Mouse (Mus musculus): ENCODE measurements at regions not wholly inside any gene's neighbourhood (a gene's known extent, or its start where the extent isn't known, plus 50 kb on each side); places are given as distances from the start of the nearest gene placed in this dataset.

DNA sequence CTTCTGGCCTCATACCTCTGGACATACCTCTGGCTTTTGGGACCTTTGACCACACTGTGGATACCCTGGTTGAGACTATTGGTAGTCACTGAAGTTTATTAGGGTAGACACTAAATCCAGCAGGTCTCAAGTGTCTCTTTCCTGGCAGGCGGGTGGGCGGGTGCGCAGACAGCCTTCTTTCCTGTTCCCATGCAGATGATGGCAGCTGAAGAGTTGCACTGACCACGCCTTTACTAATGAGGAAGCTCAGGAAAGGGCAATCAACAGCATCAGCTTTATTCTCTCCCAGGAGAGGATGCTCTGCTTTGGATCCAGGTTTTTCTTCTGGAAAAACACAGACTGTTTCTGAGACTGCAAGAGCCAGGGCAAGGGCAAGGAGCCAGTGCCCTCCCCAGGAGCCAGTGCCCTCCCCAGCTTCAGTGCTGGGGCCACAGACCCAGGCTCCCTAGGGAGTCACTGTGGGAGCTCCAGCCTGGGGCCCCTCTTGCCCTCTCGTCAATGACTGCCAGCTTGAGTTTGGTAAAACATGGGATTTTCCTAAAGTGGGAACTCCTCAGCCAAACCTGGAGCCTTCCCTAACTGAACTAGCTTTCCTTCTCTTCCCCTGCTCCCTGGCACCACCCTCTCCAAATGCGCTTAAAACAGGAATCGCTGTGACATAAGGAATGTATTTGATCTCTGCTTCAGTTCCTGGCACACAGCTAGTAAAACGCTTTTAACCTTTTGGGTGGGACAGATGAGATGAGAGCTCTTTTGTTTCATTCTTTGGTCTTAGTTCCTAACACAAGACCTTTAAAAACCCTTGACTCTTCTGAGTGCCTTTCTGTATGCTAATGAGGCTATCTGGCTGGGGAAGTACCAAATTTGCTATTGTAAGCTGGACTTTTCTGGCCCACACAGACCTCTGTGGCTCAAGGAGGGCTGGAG lies 319.6 kb downstream of the 1810013L24Rik start:
- ChIA-PET POLR2A (interaction anchor here (0.6 to 4.9 kb wide), 87 partner anchors 9 to 1319 kb away, joined by 3 to 171 read pairs (median 5); no protein-coding TSS in a partner anchor), CTCF (interaction anchor here in 1 of 4 experiments (0.5 to 1.1 kb wide), 4 partner anchors 10 to 1632 kb away, joined by 3 to 4 read pairs (median 3); no protein-coding TSS in a partner anchor)

DNA sequence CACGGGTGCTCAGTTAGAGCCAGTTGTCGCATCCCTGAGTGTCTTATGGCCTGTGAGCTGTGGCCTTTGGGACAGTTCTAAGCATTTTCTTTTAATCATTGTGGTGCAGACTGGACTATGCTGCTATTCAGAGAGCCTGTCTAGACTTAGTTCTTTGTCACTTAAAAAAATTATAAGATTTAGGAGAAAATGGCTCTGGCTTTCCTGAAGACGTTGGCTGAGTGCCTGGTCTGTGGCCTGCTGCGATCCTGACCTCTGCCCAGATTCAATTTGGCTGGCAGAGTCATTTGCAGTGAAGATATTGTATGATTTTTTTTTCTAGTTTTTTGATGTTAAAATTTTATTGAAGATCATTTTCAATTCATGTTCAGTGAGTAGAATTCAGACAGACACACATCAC lies 322.0 kb downstream of the 1810013L24Rik start:
- CTCF ChIA-PET: no interaction called here
- POLR2A ChIA-PET: interaction anchor here in 2 of 4 experiments (0.7 to 3.0 kb wide), 13 partner anchors 11 to 111 kb away, joined by 3 to 20 read pairs (median 4); no protein-coding TSS in a partner anchor

DNA sequence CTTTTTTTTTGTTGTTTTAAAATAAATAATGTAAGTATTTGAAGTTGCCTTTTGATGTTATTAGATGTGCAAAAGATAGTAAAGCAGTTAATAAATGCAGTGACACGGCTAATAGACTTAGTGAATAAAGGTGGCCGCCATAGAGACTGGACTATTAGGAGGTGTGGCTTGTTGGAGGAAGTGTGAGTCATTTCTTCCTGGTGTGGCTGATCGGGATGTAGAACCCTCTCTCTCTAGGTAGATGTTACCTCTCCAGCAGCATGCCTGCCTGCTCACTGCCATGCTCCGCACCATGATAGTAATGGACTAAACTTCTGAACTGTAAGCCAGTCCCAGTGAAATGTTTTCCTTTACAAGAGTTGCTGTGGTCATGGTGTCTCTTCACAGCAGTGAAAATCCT lies 323.6 kb downstream of the 1810013L24Rik start:
- ChIA-PET CTCF (interaction anchor here in 1 of 4 experiments (1.0 kb wide), 1 partner anchor 144 kb away, joined by 4 read pairs; no protein-coding TSS in a partner anchor), POLR2A (interaction anchor here in 3 of 4 experiments (0.6 to 3.7 kb wide), 22 partner anchors 9 to 602 kb away, joined by 3 to 20 read pairs (median 4); no protein-coding TSS in a partner anchor)

DNA sequence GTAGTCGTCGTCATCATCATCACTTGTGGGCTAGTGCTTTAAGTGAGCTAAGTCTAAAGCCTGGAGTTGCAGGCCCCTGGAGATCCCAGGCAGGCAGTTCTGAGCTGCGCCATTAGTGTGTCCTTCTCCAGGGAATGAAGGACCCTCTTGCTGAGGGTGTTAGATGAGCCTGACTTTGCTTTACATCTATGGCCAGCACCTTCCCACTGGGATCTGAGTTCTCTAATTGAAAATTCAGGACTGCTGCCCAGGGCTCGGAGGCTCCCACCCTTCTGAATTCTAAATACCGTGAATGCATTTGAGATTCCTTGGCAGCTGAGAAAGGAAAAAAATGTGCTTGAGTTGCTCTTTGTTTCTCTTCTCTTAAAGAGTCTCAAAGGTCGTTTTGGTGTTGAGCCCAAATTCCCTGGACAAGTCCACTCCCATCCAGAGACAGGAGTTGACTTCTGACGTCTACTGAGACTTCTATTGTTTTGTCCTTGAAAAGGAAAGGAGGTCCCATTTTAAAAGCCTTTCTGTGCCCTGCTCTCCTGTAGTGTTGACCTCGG lies 335.9 kb downstream of the 1810013L24Rik start:
- CTCF ChIA-PET: no interaction called here
- POLR2A ChIA-PET: interaction anchor here in 2 of 4 experiments (1.2 to 2.1 kb wide), 5 partner anchors 13 to 156 kb away, joined by 3 to 12 read pairs (median 5); no protein-coding TSS in a partner anchor

DNA sequence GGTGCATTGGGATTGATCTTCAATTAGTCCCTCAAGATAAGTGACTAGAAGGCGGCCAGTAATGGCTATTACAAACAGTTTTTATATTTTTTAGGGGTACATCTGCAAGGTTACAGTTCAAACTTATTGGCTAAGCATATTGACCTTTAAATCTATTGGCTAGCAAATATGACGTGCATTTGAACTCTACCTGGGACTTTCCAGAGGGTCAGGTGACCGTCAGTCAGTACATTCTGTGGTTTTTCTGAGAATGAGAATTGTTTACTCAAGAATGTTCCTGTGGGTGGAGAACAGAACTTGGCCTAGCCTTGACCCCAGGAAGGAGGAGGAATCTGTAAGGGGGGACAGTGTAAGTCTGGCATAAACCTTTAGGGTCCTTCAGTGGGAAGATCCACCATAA lies 346.5 kb downstream of the 1810013L24Rik start:
- POLR2A ChIA-PET: no interaction called here
- CTCF ChIA-PET: no interaction called here

DNA sequence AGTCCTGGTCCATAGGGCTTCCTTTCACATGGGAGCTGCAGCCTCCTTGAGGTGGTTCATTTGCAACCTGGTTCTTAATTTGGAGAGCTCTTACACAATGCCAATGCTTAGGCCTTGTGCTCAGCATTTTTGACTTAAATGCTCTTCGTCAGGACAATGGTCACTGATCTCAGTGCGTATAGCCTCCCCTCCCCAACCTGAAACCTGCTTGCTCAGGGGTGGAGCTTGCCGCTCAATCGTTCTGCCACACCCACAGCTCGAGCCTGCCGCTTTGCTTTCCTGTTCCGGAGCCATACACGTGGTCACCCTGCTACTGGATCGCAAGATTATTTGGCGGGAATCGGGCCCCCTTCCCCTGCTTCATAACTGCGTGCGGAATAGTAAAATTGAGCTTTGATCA lies 365.9 kb downstream of the 1810013L24Rik start:
- ChIA-PET CTCF (interaction anchor here in 1 of 4 experiments (0.8 to 1.1 kb wide), 2 partner anchors 187 to 312 kb away, joined by 3 read pairs; no protein-coding TSS in a partner anchor), POLR2A (interaction anchor here in 3 of 4 experiments (0.7 to 3.7 kb wide), 35 partner anchors 8 to 248 kb away, joined by 3 to 20 read pairs (median 3); no protein-coding TSS in a partner anchor)

DNA sequence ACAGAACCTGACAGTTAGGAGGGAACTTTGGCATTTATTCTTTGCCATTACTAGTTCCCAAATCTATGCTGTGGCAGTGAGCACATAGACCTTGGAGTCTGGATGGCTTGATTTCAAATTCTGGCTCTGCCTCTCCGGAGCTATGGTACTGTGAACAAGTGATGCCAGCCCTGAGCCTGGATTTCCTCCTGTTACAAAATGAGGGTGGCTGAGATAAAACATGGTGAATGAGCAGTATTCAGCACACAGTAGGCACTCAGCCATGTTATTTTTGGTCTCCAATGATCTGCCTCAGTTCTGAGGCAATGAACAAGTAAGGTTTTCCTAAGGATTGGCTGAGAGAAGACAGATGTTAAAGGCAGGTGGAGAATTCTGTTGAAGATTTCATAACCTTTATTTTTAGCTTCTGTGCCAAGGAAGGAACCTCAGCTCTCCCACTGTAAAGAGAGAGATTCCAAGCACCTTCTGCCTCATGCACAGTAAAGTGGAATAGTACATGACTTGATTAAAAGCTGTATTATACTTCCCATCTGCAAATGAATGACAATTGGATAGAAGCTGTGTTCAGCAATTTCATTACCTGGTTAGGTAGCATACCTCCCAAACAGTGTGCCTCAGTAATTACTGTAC lies 369.1 kb downstream of the 1810013L24Rik start:
- ChIA-PET POLR2A (interaction anchor here in 1 of 4 experiments (0.9 to 2.1 kb wide), 2 partner anchors 8 to 12 kb away, joined by 3 to 8 read pairs; no protein-coding TSS in a partner anchor), CTCF (no interaction called here)

DNA sequence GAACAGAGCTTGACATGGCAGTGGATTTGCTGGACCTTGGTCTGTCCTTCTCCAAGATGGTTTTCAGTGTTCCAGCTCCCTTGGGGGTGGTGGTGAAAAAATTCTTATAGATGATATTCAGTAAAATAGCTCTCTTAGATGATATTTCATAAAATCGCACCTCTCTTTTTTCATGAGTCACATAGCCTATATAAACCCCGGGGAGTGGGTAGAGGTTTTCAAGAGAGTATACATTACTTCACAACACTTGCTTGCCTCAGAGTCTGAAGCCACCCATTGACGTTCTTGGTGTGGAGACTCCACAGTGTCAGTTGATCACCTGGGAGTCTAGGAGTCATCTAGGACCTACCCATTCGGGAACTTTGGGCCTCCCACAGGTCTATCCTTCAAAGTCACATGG lies 378.7 kb downstream of the 1810013L24Rik start:
- ChIA-PET CTCF (no interaction called here), POLR2A (interaction anchor here in 2 of 4 experiments (1.0 to 3.5 kb wide), 5 partner anchors 13 to 87 kb away, joined by 3 to 20 read pairs (median 3); no protein-coding TSS in a partner anchor)

DNA sequence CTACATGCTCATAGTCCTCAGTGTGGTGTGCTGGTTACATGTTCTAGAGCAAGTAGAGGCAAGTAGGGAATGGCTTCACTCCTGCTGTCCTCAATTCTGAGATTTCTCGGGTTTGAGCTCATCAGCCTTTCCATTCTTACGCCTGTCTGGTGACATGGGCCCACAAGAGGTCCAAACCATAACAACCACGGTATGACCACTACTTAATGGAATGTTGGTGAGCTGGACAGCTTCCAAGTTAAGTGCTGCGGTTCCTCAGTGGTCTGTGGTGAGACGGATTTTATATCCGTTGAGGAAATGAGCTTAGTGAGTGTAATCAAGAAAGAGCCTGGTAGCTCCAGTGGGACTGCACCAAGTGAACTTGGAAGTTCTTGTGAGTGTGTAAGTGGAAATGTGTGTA lies 381.6 kb downstream of the 1810013L24Rik start:
- ChIA-PET CTCF (no interaction called here), POLR2A (interaction anchor here in 2 of 4 experiments (1.0 to 2.3 kb wide), 4 partner anchors 10 to 38 kb away, joined by 3 to 8 read pairs (median 6); no protein-coding TSS in a partner anchor)

DNA sequence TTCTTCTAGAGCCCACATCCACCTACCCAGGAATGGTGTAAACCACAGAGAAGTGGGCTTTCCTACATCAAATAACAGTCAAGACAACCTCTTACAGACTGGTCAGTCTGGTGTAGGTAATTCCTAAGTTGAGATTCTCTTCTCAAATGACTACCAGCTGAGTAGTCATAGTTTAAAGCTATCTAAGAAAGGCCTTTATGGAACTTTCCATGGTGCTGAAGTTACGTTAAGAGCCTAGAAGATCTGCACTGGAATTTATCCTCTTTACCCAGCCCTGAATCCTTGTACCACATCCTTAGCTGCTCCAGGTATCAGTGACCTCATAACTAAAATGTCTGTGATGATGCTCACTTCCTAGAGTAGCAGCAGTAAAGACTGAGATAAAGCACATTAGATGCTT lies 385.2 kb downstream of the 1810013L24Rik start:
- CTCF ChIA-PET: no interaction called here
- POLR2A ChIA-PET: interaction anchor here in 2 of 4 experiments (0.8 to 1.5 kb wide), 4 partner anchors 8 to 1988 kb away, joined by 3 to 5 read pairs (median 4); partner anchors contain the start of gene Rsl1d1 (in 1 of the 2)

DNA sequence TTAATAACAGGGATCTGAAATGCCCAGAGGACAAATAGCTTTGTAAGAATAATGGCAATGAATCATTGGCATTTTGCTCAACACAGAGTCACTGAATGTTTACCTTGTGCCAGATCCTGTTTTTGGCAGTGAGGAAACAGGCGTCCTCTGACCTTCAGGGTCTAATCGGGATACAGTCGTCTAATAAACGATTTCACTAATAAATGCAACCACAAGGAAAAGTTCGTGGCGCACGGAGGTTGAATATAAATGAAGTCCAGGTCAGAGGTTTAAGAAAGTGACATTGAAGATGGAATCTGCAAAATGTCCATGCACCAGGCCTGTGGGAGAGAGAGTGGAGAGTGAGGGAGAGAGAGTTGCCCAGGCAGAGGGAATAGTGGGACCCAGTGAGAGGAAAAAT lies 387.5 kb downstream of the 1810013L24Rik start:
- CTCF ChIA-PET: no interaction called here
- POLR2A ChIA-PET: interaction anchor here in 1 of 4 experiments (1.8 kb wide), 1 partner anchor 13 kb away, joined by 5 read pairs; no protein-coding TSS in a partner anchor

DNA sequence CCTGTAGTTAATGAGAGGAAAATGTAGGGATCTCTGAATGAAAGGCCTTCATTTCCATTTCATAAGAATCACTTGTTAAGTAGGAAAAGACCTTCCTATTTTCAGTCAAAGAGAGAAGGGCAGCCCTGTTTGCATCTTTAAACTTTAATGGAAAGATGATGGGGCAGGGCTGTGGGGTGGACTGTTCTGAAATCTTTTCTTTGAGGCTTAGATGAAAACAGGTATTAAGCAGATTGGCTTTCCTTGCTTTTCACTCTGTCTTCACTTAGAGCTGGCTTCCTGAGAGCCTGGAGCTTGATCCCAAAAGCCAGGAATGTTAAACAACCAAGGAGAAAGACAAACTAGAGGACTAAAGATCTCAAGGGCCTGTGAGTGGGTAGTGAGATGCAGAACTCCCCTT lies 400.3 kb downstream of the 1810013L24Rik start:
- CTCF ChIA-PET: interaction anchor here in 1 of 4 experiments (0.6 kb wide), 1 partner anchor 61 kb away, joined by 3 read pairs; no protein-coding TSS in a partner anchor
- POLR2A ChIA-PET: interaction anchor here in 3 of 4 experiments (0.7 to 2.0 kb wide), 7 partner anchors 8 to 221 kb away, joined by 3 to 8 read pairs (median 4); no protein-coding TSS in a partner anchor

DNA sequence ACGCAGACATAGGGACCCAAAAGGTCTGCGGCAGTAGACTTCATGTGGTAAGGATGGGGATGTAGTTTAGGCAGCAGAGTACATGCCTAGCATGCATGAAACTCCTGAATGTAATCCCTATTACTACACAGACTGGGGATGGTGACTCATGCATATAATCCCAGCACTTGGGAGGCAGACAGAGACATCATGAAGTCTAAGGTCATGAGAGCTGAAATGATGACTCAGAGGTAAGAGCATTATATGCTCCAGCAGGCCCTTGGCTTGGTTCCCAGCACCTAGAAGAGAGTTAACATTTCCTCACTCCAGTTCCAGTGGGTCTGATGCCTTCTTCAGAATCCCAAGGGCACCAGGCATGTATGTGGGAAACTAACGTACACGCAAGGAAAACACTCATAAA lies 412.2 kb downstream of the 1810013L24Rik start:
- POLR2A ChIA-PET: interaction anchor here in 2 of 4 experiments (0.5 to 1.1 kb wide), 5 partner anchors 10 to 472 kb away, joined by 3 to 4 read pairs (median 3); no protein-coding TSS in a partner anchor

DNA sequence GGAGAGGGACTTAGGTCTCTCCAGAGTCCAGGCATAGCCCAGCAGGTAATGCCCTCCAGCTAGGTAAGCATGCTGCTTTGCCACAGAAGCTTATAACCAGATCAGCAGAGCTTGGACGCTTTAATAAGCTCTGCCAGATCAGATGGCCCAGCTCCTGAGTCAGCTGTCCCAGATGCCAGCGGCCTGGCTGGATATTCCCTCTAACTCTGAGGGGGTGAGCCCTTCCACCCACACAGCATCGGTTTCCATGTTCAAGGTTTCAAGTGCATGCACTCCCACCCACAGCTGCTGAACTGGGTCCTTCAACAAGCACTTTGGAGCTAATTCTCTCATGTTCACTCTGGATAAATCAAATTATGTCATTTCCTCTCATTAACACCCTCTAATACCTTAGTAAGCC lies 417.3 kb downstream of the 1810013L24Rik start:
- ChIA-PET POLR2A (interaction anchor here in 3 of 4 experiments (0.7 to 2.0 kb wide), 6 partner anchors 9 to 119 kb away, joined by 3 to 9 read pairs (median 3); no protein-coding TSS in a partner anchor), CTCF (no interaction called here)

More for the DNA sequence above, 412.2 kb downstream of the 1810013L24Rik start:
- CTCF ChIA-PET: no interaction called here

DNA sequence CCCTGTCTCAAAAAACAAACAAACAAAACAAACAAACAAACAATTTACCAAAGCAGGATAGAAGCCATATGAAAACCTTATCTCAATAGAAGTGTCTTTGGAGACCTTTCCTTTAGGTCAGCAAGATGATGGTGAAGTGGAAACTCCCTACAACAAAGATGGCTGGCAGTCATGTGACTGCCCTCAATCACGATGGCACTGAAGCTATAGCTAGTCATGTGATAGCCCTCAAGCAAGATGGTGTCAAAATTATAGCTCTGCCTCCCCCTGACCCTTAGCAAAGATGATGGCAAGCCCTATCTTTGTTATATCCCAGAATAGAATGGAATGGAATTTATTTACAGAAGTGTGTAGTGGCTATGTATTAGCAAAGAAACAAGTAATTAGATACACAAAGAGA lies 423.2 kb downstream of the 1810013L24Rik start:
- ChIA-PET CTCF (no interaction called here), POLR2A (interaction anchor here in 2 of 4 experiments (1.1 to 3.3 kb wide), 5 partner anchors 10 to 57 kb away, joined by 3 to 11 read pairs (median 4); no protein-coding TSS in a partner anchor)

DNA sequence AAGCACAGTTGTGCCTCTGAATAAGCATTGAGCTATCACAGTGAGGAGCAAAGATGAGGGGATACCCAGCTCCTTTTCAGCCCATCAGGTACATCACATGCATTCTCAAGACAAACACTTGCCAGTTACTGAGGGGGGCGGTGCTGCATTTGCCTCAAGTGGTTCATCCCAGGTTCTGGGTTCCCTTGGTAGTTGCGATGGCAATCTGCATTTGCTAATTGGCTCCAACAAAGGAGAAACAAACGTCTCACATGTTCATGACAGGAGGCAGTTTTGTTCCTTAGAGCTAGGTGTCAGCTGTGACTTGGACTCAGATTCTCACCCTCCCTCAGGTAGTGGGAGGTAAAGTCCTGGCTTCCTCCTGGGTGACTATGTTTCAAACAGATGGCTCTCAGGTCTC lies 425.5 kb downstream of the 1810013L24Rik start:
- ChIA-PET POLR2A (interaction anchor here (0.6 to 1.5 kb wide), 8 partner anchors 9 to 381 kb away, joined by 3 to 5 read pairs (median 3); no protein-coding TSS in a partner anchor), CTCF (interaction anchor here in 1 of 4 experiments (0.6 kb wide), 1 partner anchor 66 kb away, joined by 3 read pairs; no protein-coding TSS in a partner anchor)

DNA sequence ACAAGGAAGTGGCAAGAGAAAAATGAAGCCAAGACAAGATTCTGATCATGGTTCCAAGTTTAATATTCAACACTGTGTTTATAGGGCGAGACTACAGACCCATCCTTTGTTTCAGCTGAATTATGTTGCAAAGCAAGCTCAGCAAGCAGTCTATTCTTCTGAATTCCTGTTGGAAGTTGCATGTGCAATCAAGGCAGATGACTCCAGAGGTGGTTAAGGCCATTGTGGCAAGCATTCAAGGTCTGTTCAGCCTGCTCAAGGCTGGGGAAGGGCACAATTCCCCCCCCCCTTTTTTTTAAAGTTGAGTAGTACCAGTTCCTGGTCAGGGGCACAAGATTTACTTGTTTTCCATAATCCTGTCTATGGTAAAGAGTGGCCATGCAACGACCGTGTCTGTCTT lies 431.1 kb downstream of the 1810013L24Rik start:
- CTCF ChIA-PET: interaction anchor here in 1 of 4 experiments (0.7 kb wide), 1 partner anchor 9 kb away, joined by 23 read pairs; no protein-coding TSS in a partner anchor
- POLR2A ChIA-PET: interaction anchor here in 2 of 4 experiments (0.7 to 1.3 kb wide), 2 partner anchors 9 to 25 kb away, joined by 3 read pairs; no protein-coding TSS in a partner anchor

DNA sequence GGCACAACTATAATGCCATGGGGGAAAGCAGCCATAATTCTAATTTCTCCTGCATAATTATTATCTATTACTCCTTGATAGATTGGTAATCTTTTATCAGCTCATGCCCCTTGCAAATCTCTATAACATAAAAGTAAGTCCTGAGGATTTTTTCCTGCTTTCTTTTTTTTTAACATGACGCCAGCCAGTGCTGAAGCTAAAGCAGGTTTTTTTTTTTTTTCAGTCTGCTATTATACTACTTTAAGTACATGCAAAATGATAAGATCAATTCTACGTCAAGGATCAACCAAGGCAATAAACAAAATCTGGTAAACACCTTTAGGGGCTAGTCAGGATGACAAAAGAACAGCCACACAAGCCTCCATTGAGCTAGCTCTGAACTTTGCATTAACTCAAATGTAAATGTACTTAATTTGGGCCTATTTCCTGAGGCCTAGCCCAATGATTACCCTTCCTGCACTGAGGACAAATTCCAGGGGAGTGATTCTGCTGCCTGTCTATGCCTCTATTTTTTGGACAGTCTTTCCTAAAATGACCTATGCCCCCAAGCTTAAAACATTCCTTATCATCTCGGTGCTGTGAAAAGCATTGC lies 434.8 kb downstream of the 1810013L24Rik start:
- CTCF ChIA-PET: no interaction called here
- POLR2A ChIA-PET: interaction anchor here (0.6 to 4.2 kb wide), 29 partner anchors 9 to 928 kb away, joined by 3 to 23 read pairs (median 4); partner anchors contain the start of gene Atf7ip2 (in 1 of the 4)

Data from embryonic stem cell, embryonic (primary cell).